In genomic region chr7:62316793-62317192, GRCm38 (mm10) we compare ENCODE assay signal across 14 mouse cellular contexts. TPM values are rescaled to one million over a fixed set of nuclear protein-coding genes. Genes with fewer than 3 reads are reported as not detected.
"Had no signal": no experiment of that assay in that cellular context is flagged by ENCODE, and none has a peak within 500 bp of the region (broad histone marks: within the 10 kb centered on the region; RNA-seq: fewer than 3 reads in every experiment).

No protein-coding gene starts in this region.

- DNase-seq: left cerebral cortex, postnatal 4 days; liver; liver, embryonic 13.5 days; liver, postnatal 0 days; lung, adult 18-20 months; lung, adult 2 months; lung, embryonic 14.5 days; lung, postnatal 10 days; lung, postnatal 14 days; lung, postnatal 36 days; lung, postnatal 4 days; midbrain, embryonic 14.5 days had no signal

RNA-seq across cellular contexts. Expression of gene Ndn, which starts 29.6 kb away (rescaled TPM):
- total RNA-seq: megakaryocyte, adult 5-6 weeks; monocyte, adult 5-6 weeks had no signal
